Mouse (Mus musculus) CH12.LX (cell line): ENCODE results near the gene Tmcc1. TPM values are rescaled to one million over a fixed set of nuclear protein-coding genes. Genes with fewer than 3 reads are reported as not detected.

ENCODE experiments used
- DNase-seq: peaks from one replicate; pipeline ENCODE4 v3.0.0-alpha.2; 2013; ENCODE audit errors: extremely low read depth
- H3K27ac ChIP-seq: 2 replicates; pipeline ENCODE4 v1.5.1; 2012; ENCODE audit warnings: low read depth, mild to moderate bottlenecking, control low read depth, moderate library complexity; ENCODE audit not compliant: insufficient read depth
- H3K27me3 ChIP-seq: replicated peaks from 2 replicates; pipeline ENCODE3; 2012; ENCODE audit warnings: inconsistent platforms
- H3K36me3 ChIP-seq, 2 experiments: replicated peaks in 1 of 2; 2 replicates each; pipeline versions ENCODE3 to v1.6.1; 2012; ENCODE audit warnings: inconsistent platforms in 1 of 2, low read length in 1 of 2, mild to moderate bottlenecking in 1 of 2, mixed read lengths in 1 of 2, moderate library complexity in 1 of 2; ENCODE audit not compliant: control insufficient read depth in 1 of 2, insufficient read depth in 1 of 2
- H3K4me1 ChIP-seq, 2 experiments: 2 replicates each; pipeline ENCODE4 v1.6.1; 2012; ENCODE audit warnings: inconsistent platforms in 1 of 2, moderate library complexity in 1 of 2; ENCODE audit not compliant: insufficient read depth in 2 of 2, control insufficient read depth in 1 of 2
- H3K4me2 ChIP-seq: 2 replicates; pipeline ENCODE4 v1.6.1; 2012; ENCODE audit warnings: low read depth, mild to moderate bottlenecking, control low read depth; ENCODE audit not compliant: poor library complexity, insufficient read depth, severe bottlenecking
- H3K4me3 ChIP-seq, 3 experiments: fragments of 150-350 bp in 1 of 3; sonication (generic) in 1 of 3; replicated peaks in 1 of 3; 2 replicates each; pipeline versions ENCODE3 to v1.5.1; 2011 to 2012; ENCODE audit warnings: low read depth in 2 of 3, low read length in 2 of 3, mild to moderate bottlenecking in 2 of 3, moderate library complexity in 2 of 3, control low read depth in 1 of 3, improper control_type of control experiment in 1 of 3, inconsistent platforms in 1 of 3, mixed read lengths in 1 of 3; ENCODE audit not compliant: poor library complexity in 1 of 3
- H3K79me2 ChIP-seq: replicated peaks from 2 replicates; pipeline ENCODE4 v1.6.1; 2012; ENCODE audit warnings: mild to moderate bottlenecking, moderate library complexity; ENCODE audit not compliant: control insufficient read depth, poor library complexity, insufficient read depth, severe bottlenecking; ENCODE audit errors: extremely low read depth
- H3K9ac ChIP-seq: 2 replicates; pipeline ENCODE4 v1.6.1; 2012; ENCODE audit warnings: low read depth, mild to moderate bottlenecking, control low read depth, moderate library complexity; ENCODE audit not compliant: insufficient read depth
- H3K9me3 ChIP-seq: replicated peaks from 2 replicates; pipeline ENCODE3; 2012; ENCODE audit warnings: low read length, inconsistent platforms, mixed read lengths
- CHD2 ChIP-seq: IDR thresholded peaks from 2 replicates; pipeline ENCODE4 v1.6.1; 2011; ENCODE audit warnings: low read length, improper control_type of control experiment
- CTCF ChIP-seq, 2 experiments: IDR thresholded peaks in 1 of 2; conservative IDR thresholded peaks in 1 of 2; 2 replicates each; pipeline ENCODE4 v1.5.1; 2011 to 2012; ENCODE audit warnings: low read depth in 2 of 2, low read length in 2 of 2, improper control_type of control experiment in 1 of 2, inconsistent platforms in 1 of 2, mild to moderate bottlenecking in 1 of 2, moderate library complexity in 1 of 2
- ELF1 ChIP-seq: IDR thresholded peaks from 2 replicates; pipeline ENCODE4 v1.6.1; 2014; ENCODE audit warnings: low read depth, mild to moderate bottlenecking, inconsistent platforms, low read length, improper control_type of control experiment
- GABPA ChIP-seq: IDR thresholded peaks from 2 replicates; pipeline ENCODE4 v1.6.1; 2012; ENCODE audit warnings: low read depth, low read length, improper control_type of control experiment, inconsistent platforms; ENCODE audit not compliant: insufficient replicate concordance
- HCFC1 ChIP-seq: IDR thresholded peaks from 2 replicates; pipeline ENCODE4 v1.6.1; 2012; ENCODE audit warnings: low read depth, mild to moderate bottlenecking, inconsistent platforms, low read length, improper control_type of control experiment
- JUN ChIP-seq: IDR thresholded peaks from 2 replicates; pipeline ENCODE4 v1.6.1; 2011; ENCODE audit warnings: low read depth, mild to moderate bottlenecking, low read length, improper control_type of control experiment, moderate library complexity; ENCODE audit not compliant: insufficient read depth
- JUND ChIP-seq: conservative IDR thresholded peaks from 2 replicates; pipeline ENCODE4 v1.6.1; 2011; ENCODE audit warnings: low read depth, low read length, improper control_type of control experiment
- KAT2A ChIP-seq: IDR thresholded peaks from 2 replicates; pipeline ENCODE4 v1.6.1; 2012; ENCODE audit warnings: low read length, improper control_type of control experiment, inconsistent platforms; ENCODE audit not compliant: insufficient replicate concordance
- MAFK ChIP-seq: IDR thresholded peaks from 2 replicates; pipeline ENCODE4 v1.6.1; 2011; ENCODE audit warnings: low read length, improper control_type of control experiment; ENCODE audit not compliant: insufficient replicate concordance
- MAX ChIP-seq: IDR thresholded peaks from 2 replicates; pipeline ENCODE4 v1.6.1; 2011; ENCODE audit warnings: low read length, improper control_type of control experiment
- MAZ ChIP-seq: IDR thresholded peaks from 2 replicates; pipeline ENCODE4 v1.6.1; 2012; ENCODE audit warnings: low read depth, mild to moderate bottlenecking, inconsistent platforms, low read length, improper control_type of control experiment, moderate library complexity
- MEF2A ChIP-seq: IDR thresholded peaks from 2 replicates; pipeline ENCODE4 v1.6.1; 2014; ENCODE audit warnings: low read depth, mild to moderate bottlenecking, inconsistent platforms, low read length, improper control_type of control experiment, borderline replicate concordance
- MXI1 ChIP-seq: IDR thresholded peaks from 2 replicates; pipeline ENCODE4 v1.6.1; 2011; ENCODE audit warnings: mild to moderate bottlenecking, low read depth, low read length, improper control_type of control experiment
- NELFE ChIP-seq: IDR thresholded peaks from 2 replicates; pipeline ENCODE4 v1.6.1; 2011; ENCODE audit warnings: low read depth, low read length, improper control_type of control experiment
- POLR2AphosphoS2 ChIP-seq: IDR thresholded peaks from 2 replicates; pipeline ENCODE4 v1.6.1; 2011; ENCODE audit warnings: low read depth, low read length, improper control_type of control experiment
- RAD21 ChIP-seq: IDR thresholded peaks from 2 replicates; pipeline ENCODE4 v1.6.1; 2011; ENCODE audit warnings: low read depth, mild to moderate bottlenecking, low read length, improper control_type of control experiment, moderate library complexity
- SIN3A ChIP-seq: IDR thresholded peaks from 2 replicates; pipeline ENCODE4 v1.6.1; 2012; ENCODE audit warnings: low read length, improper control_type of control experiment, inconsistent platforms
- SMC3 ChIP-seq: IDR thresholded peaks from 2 replicates; pipeline ENCODE4 v1.6.1; 2011; ENCODE audit warnings: low read depth, low read length, improper control_type of control experiment
- TBP ChIP-seq: conservative IDR thresholded peaks from 2 replicates; pipeline ENCODE4 v1.6.1; 2011; ENCODE audit warnings: low read depth, low read length, improper control_type of control experiment
- UBTF ChIP-seq: IDR thresholded peaks from 2 replicates; pipeline ENCODE4 v1.6.1; 2012; ENCODE audit warnings: low read depth, mild to moderate bottlenecking, inconsistent platforms, low read length, improper control_type of control experiment, moderate library complexity
- USF1 ChIP-seq: IDR thresholded peaks from 2 replicates; pipeline ENCODE4 v1.6.1; 2014; ENCODE audit warnings: low read depth, mild to moderate bottlenecking, inconsistent platforms, low read length, improper control_type of control experiment
- USF2 ChIP-seq: conservative IDR thresholded peaks from 2 replicates; pipeline ENCODE4 v1.6.1; 2011; ENCODE audit warnings: low read depth, low read length, improper control_type of control experiment
- ZMIZ1 ChIP-seq: IDR thresholded peaks from 2 replicates; pipeline ENCODE4 v1.6.1; 2012; ENCODE audit warnings: low read depth, mild to moderate bottlenecking, inconsistent platforms, low read length, improper control_type of control experiment
- dilution Hi-C: fragments of 300-500 bp; cut with MboI; formaldehyde crosslinking; loops from 2 replicates; pipeline ENCODE4 v1.14.3; 2020; ENCODE audit warnings: low sequenced_read_pairs; ENCODE audit not compliant: extremely low pct_unique_long_range_greater_than_20kb, extremely low pct_ligation_motif_present
- in situ Hi-C: fragments of 300-500 bp; cut with MboI; formaldehyde crosslinking; loops from 3 replicates; pipeline ENCODE4 v1.14.3; 2019; ENCODE audit warnings: low sequenced_read_pairs, low pct_ligation_motif_present, low pct_unique_long_range_greater_than_20kb, mixed read lengths
- polyA plus RNA-seq: library from polyadenylated mRNA; unstranded; fragments of >175 nt; gene quantifications from 2 replicates; pipeline ENCODE4 v1.2.1, GENCODE M21; 2012; ENCODE audit warnings: low read depth; ENCODE audit not compliant: insufficient read length
- total RNA-seq, 2 experiments: library from RNA; depleted of rRNA; stranded (reverse); fragments of 300-350 nt in 1 of 2; fragments of >200 nt in 1 of 2; gene quantifications; 2 replicates each; pipeline ENCODE4 v1.2.3; 2012 to 2014

The Tmcc1 gene
- total and polyA plus RNA-seq, 3 experiments = 3.6 to 60.8 (median 3.7) TPM

DNA sequence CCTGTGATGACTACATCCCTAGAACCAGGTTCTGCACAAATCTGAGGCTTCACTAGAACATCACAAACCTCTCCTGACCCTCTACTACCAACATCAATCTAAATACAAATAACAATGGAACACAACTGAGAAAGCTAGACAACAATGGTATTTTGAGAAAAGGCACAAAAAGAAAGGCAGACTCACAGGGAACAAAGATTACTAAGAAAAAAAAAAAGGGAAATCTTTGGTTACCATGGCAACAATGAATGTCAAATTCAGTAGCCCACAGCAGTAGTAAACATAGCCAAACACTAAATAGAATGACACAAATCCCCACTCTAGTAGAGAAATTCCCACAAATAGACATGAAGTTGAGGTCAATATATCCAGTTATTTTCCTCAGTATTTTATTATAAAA is 52.5 kb downstream of the Tmcc1 start:
- no peak overlapping the region for H3K4me2 ChIP-seq
- no peak overlapping the region for H3K9ac ChIP-seq
- H3K27ac ChIP-seq = no peak overlapping the region
- no peak overlapping the region for H3K4me3 ChIP-seq
- no peak for DNase-seq
- H3K4me1 ChIP-seq = peaks cover 0 to 7% of the 10 kb centered on the region in 2 experiments; a peak in 1 of 4 replicates
- TF ChIP-seq JUND = no peak
- no peak for TF ChIP-seq USF1
- TF ChIP-seq MAX = no peak
- no peak for TF ChIP-seq MAFK
- no peaks in the 10 kb centered on the region for H3K9me3 ChIP-seq
- in situ Hi-C loops = no loop called here
- dilution Hi-C loops = no loop called here
- no peaks in the 10 kb centered on the region for H3K27me3 ChIP-seq
- no peaks in the 10 kb centered on the region for H3K36me3 ChIP-seq
- 0 out of 2 replicates have a peak, but pooled peaks cover 3% of the 10 kb centered on the region for H3K79me2 ChIP-seq

GRCm38 (mm10) chr6:116139143-116139856 is 54.0 kb downstream of the Tmcc1 start:
- no peak overlapping the region for H3K27ac ChIP-seq
- TF ChIP-seq KAT2A (no peak), RAD21 (peak; percentile 32), CTCF (conservative IDR thresholded peaks at IDR 0.05 in 1 of 2, IDR thresholded peaks at IDR 0.05 in 1 of 2; ENCODE audit: low read depth in 2 of 2, low read length in 2 of 2) (peak in 1 of 2 experiments; percentile 54; a peak in 2 of 4 replicates), SMC3 (peak; percentile 13; the same call in 1 of the 2 replicates)
- no peaks in the 10 kb centered on the region for H3K36me3 ChIP-seq
- no peak overlapping the region for H3K4me2 ChIP-seq
- H3K9me3 ChIP-seq = no peaks in the 10 kb centered on the region
- dilution Hi-C loops (no loop called here), in situ Hi-C loops (loop anchor here (10.0 kb wide), 1 partner anchor 294 kb away; no protein-coding TSS in a partner anchor)
- peak; percentile 33 for DNase-seq
- H3K79me2 ChIP-seq = 0 out of 2 replicates have a peak, but pooled peaks cover 3% of the 10 kb centered on the region
- peaks cover 0 to 7% of the 10 kb centered on the region in 2 experiments; a peak in 1 of 4 replicates for H3K4me1 ChIP-seq
- no peaks in the 10 kb centered on the region for H3K27me3 ChIP-seq
- no peak overlapping the region for H3K9ac ChIP-seq
- H3K4me3 ChIP-seq = no peak overlapping the region

GRCm38 (mm10) chr6:116135971-116136632 is 57.2 kb downstream of the Tmcc1 start:
- H3K9me3 ChIP-seq = no peaks in the 10 kb centered on the region
- no peak overlapping the region; the same call in 1 of the 2 replicates for H3K27ac ChIP-seq
- peak overlapping the region; percentile 62 for H3K4me2 ChIP-seq
- no peaks in the 10 kb centered on the region for H3K27me3 ChIP-seq
- dilution Hi-C loops (no loop called here), in situ Hi-C loops (loop anchor here (10.0 kb wide), 1 partner anchor 291 kb away; no protein-coding TSS in a partner anchor)
- peak overlapping the region in 2 of 3 experiments; percentile 26 to 33 for H3K4me3 ChIP-seq
- peak overlapping the region; percentile 43 for H3K9ac ChIP-seq
- peaks cover 0 to 5% of the 10 kb centered on the region in 2 experiments for H3K36me3 ChIP-seq
- H3K79me2 ChIP-seq = 0 out of 2 replicates have a peak, but pooled peaks cover 1% of the 10 kb centered on the region
- H3K4me1 ChIP-seq = peaks cover 0 to 13% of the 10 kb centered on the region in 2 experiments; a peak in 2 of 4 replicates
- DNase-seq = peak; percentile 28
- TF ChIP-seq HCFC1 = no peak
- TF ChIP-seq MAZ = no peak
- no peak for TF ChIP-seq NELFE
- 0 out of 2 replicates have a peak, but pooled peaks have one; percentile 16 for TF ChIP-seq ELF1
- no peak for TF ChIP-seq SIN3A
- TF ChIP-seq UBTF = no peak
- TF ChIP-seq GABPA = no peak
- peak; percentile 48 for TF ChIP-seq RAD21
- no peak for TF ChIP-seq POLR2AphosphoS2
- no peak for TF ChIP-seq JUN
- TF ChIP-seq USF2 = no peak
- no peak for TF ChIP-seq MXI1
- no peak for TF ChIP-seq CHD2
- no peak for TF ChIP-seq MEF2A
- TF ChIP-seq TBP = 0 out of 2 replicates have a peak, but pooled peaks have one; percentile 7
- TF ChIP-seq ZMIZ1 = no peak
